In the genomic region with DNA sequence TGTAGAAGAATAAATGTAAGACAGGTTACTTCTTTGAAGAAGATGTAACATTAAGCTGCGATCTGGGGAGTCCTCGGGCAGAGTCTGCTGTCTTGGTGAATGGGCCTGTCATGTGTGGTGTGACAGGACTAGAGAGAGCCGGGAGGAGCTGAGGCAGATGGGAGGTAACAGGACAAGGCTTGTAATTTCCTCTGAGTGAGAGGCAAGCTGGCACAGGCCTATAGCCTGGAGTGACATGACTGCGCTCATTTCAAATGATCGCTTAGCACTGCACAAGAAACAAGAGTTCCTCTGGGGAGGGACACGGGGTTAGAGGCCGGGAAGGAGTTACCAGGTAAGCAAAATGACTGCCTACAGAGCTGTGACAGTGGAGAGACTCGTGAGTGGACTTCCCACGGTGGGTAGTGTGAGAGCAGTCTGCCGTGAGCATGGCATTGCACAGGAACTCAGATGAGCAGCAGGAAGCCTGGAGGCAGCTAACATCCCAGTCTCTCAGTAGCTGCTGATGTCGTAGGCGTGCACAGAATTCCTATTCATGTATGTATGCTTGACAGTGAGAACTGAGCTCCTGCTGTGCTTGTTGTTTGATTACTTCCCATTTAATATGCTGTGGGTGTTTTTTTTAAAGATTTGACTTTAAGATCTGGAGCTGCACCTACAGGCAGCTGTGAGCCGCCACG, we compare ENCODE assay signal across 13 mouse cellular contexts. TPM values are rescaled to one million over a fixed set of nuclear protein-coding genes. Genes with fewer than 3 reads are reported as not detected.
DNase-seq lines count a peak whose midpoint lies in the region; ATAC-seq and TF ChIP-seq lines count a peak whose summit lies in the region.
"Had no signal": no experiment of that assay in that cellular context is flagged by ENCODE, and none has a peak within 500 bp of the region (broad histone marks: within the 10 kb centered on the region; RNA-seq: fewer than 3 reads in every experiment).

No protein-coding gene starts in this region.

- peaks cover 13% of the 10 kb centered on the region for H3K4me1 ChIP-seq in lung, embryonic 14.5 days (ENCODE audit: insufficient read depth)
- H3K4me1 ChIP-seq in midbrain, postnatal 0 days (ENCODE audit: insufficient read depth, low read length): peaks cover 4% of the 10 kb centered on the region; the same call in 1 of the 2 replicates
- H3K4me1 ChIP-seq: liver, embryonic 13.5 days had no signal

- no peaks in the 10 kb centered on the region for H3K27me3 ChIP-seq in lung, embryonic 14.5 days (ENCODE audit: insufficient read depth, low read length)
- no peaks in the 10 kb centered on the region for H3K27me3 ChIP-seq in midbrain, postnatal 0 days (ENCODE audit: insufficient read depth, low read length)
- H3K27me3 ChIP-seq: liver, embryonic 13.5 days had no signal

- no peak for TF ChIP-seq CTCF in lung, embryonic 14.5 days (IDR thresholded peaks at IDR 0.05; ENCODE audit: low read depth)
- no peak for TF ChIP-seq CTCF in midbrain, postnatal 0 days (IDR thresholded peaks at IDR 0.05)

- intact Hi-C loops in left cerebral cortex, postnatal 36 days (cut with DNase I): no loop called here

- no peak overlapping the region for H3K4me3 ChIP-seq in lung, embryonic 14.5 days (ENCODE audit: low read depth, low read length)
- H3K4me3 ChIP-seq in midbrain, postnatal 0 days (ENCODE audit: low read depth, low read length): no peak overlapping the region
- H3K4me3 ChIP-seq: liver, embryonic 13.5 days; megakaryocyte, embryonic 14.5 days had no signal

- no peak overlapping the region for H3K4me2 ChIP-seq in lung, embryonic 14.5 days
- H3K4me2 ChIP-seq in midbrain, postnatal 0 days (ENCODE audit: low read depth, low read length, poor library complexity, severe bottlenecking): no peak overlapping the region
- H3K4me2 ChIP-seq: liver, embryonic 13.5 days had no signal

- H3K9me3 ChIP-seq in lung, embryonic 14.5 days (ENCODE audit: low read depth, low read length): no peaks in the 10 kb centered on the region
- H3K9me3 ChIP-seq in midbrain, postnatal 0 days (ENCODE audit: low read length): no peaks in the 10 kb centered on the region
- H3K9me3 ChIP-seq: liver, embryonic 13.5 days; megakaryocyte, embryonic 14.5 days had no signal

- DNase-seq in cerebellum, adult 11-12 months: peak; percentile 18
- no peak for DNase-seq in cerebellum, postnatal 4 days (ENCODE audit: low spot score in 2 of 2)
- no peak for DNase-seq in lung, embryonic 14.5 days
- no peak for DNase-seq in lung, postnatal 25 days (ENCODE audit: low spot score)
- DNase-seq in gonadal fat pad, adult 2 months (ENCODE audit: low read depth): peak; percentile 90
- peak; percentile 37 for DNase-seq in midbrain, postnatal 0 days (ENCODE audit: low spot score)
- no peak for DNase-seq in left cerebral cortex, postnatal 36 days (ENCODE audit: low spot score in 2 of 2)
- DNase-seq in adrenal gland, postnatal 14 days: no peak
- DNase-seq: adrenal gland, postnatal 25 days; heart, postnatal 14 days; layer of hippocampus, adult 9-11 months; liver, embryonic 13.5 days had no signal

- no peak overlapping the region for H3K9ac ChIP-seq in lung, embryonic 14.5 days
- H3K9ac ChIP-seq in midbrain, postnatal 0 days (replicated peaks; ENCODE audit: low read length, poor library complexity, severe bottlenecking): no peak overlapping the region
- H3K9ac ChIP-seq: liver, embryonic 13.5 days had no signal

- ATAC-seq in lung, embryonic 14.5 days (ENCODE audit: insufficient read depth): 0 out of 2 replicates have a peak, but pooled peaks have one; percentile 16
- ATAC-seq in midbrain, postnatal 0 days (ENCODE audit: low FRiP score): peak; percentile 71; the same call in 1 of the 2 replicates

- peaks cover 11% of the 10 kb centered on the region for H3K36me3 ChIP-seq in lung, embryonic 14.5 days (ENCODE audit: insufficient read depth)
- H3K36me3 ChIP-seq in midbrain, postnatal 0 days (ENCODE audit: insufficient read depth, low read length): no peaks in the 10 kb centered on the region
- H3K36me3 ChIP-seq: liver, embryonic 13.5 days had no signal

- WGBS in lung, embryonic 14.5 days: 73% methylated on average over 14 of the region's 14 CpGs
- 47% methylated on average over 14 of the region's 14 CpGs for WGBS in midbrain, postnatal 0 days

- peak overlapping the region; percentile 20; the same call in 1 of the 2 replicates for H3K27ac ChIP-seq in lung, embryonic 14.5 days (ENCODE audit: low read depth)
- H3K27ac ChIP-seq in midbrain, postnatal 0 days (ENCODE audit: low read depth, low read length): no peak overlapping the region; the same call in 1 of the 2 replicates
- H3K27ac ChIP-seq: liver, embryonic 13.5 days had no signal

RNA-seq across cellular contexts. Expression of gene Slc10a6, which starts 32.6 kb away (rescaled TPM):
- 0.71 and 1.2 TPM in 2 replicates for polyA plus RNA-seq in lung, embryonic 14.5 days (2014; fragmentation: Nextera tagmentation; extraction: Ambion mirVana)
- 4.9 and 6.5 TPM in 2 replicates for polyA plus RNA-seq in gonadal fat pad, adult 2 months (2012; rRNA removed)
- total RNA-seq in midbrain, postnatal 0 days (2014; rRNA removed): 1.7 TPM in 1 of 2 replicates, not detected in the other
- not detected in 2 replicates for polyA plus RNA-seq in midbrain, postnatal 0 days (2015; fragmentation: Nextera tagmentation; extraction: Ambion mirVana)
- total RNA-seq in left cerebral cortex, postnatal 36 days (2021): under 1 TPM; 0.15 to 0.18 TPM
- total RNA-seq in adrenal gland, postnatal 14 days (2021): 2.0 and 4.4 TPM in 2 replicates
- polyA plus RNA-seq: liver, embryonic 13.5 days had no signal

RNA-seq across cellular contexts. Expression of gene 1700016H13Rik, which starts 59.2 kb away (rescaled TPM):
- polyA plus RNA-seq in lung, embryonic 14.5 days (2014; fragmentation: Nextera tagmentation; extraction: Ambion mirVana): 0.45 and 0.53 TPM in 2 replicates
- 3.6 and 3.7 TPM in 2 replicates for polyA plus RNA-seq in gonadal fat pad, adult 2 months (2012; rRNA removed)
- total RNA-seq in midbrain, postnatal 0 days (2014; rRNA removed): 0.61 TPM in 1 of 2 replicates, not detected in the other
- polyA plus RNA-seq in midbrain, postnatal 0 days (2015; fragmentation: Nextera tagmentation; extraction: Ambion mirVana): 0.25 and 0.30 TPM in 2 replicates
- total RNA-seq in left cerebral cortex, postnatal 36 days (2021): not detected
- total RNA-seq in adrenal gland, postnatal 14 days (2021): not detected in 2 replicates
- total RNA-seq: adrenal gland, postnatal 25 days; heart, postnatal 14 days had no signal

Comparison
In these comparisons a context has a peak if more than half of its experiments do, and no peak if none do; other contexts are left out.
1. DNase-seq: peak in cerebellum, adult 11-12 months (single experiment), gonadal fat pad, adult 2 months (single experiment) and midbrain, postnatal 0 days (single experiment); none in cerebellum, postnatal 4 days (0 of 2), lung, embryonic 14.5 days (single experiment), lung, postnatal 25 days (single experiment), left cerebral cortex, postnatal 36 days (0 of 2) and adrenal gland, postnatal 14 days (single experiment).